Mouse (Mus musculus): Measurements from ENCODE around the gene Gm10974. TPM values are rescaled to one million over a fixed set of nuclear protein-coding genes. Genes with fewer than 3 reads are reported as not detected.

The Gm10974 gene
- total RNA-seq (2021) (not detected), polyA plus RNA-seq (2012; rRNA removed) (not detected in 2 replicates)
- long read RNA-seq, result 0 reads

DNA sequence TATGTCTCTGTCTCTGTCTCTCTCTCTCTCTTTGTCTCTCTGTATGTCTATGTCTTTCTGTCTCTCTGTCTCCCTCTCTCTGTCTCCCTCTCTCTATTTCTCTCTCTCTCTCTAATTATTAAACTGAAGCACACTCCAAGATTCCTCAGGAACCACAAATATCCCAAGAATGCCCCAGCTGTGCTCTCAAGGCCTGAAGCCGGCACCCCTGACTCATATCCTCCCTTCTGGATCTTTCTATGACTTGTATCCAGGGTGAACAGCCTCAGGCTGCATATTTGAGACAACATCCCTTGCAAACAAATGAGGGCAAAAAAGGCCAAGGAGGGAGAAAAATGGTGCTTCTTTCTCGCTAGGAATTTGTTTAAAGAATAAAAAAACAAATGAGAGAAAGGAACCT is at the start of gene Gm10974:
Gene Gm10974 (plus strand): TSS at position 2 of the 400 bp plus-strand sequence.
- Histone ChIP-seq H3K36me3 (ENCODE audit: control insufficient read depth, insufficient read depth, low read length) (peaks cover 2% of the 10 kb centered on the region; the same call in 1 of the 2 replicates), H3K4me3 (no peak within 1 kb of the TSS), H3K27me3 (ENCODE audit: control insufficient read depth, insufficient read depth, low read length) (no peaks in the 10 kb centered on the region), H3K79me2 (replicated peaks; ENCODE audit: control insufficient read depth, insufficient read depth, low read length) (no peaks in the 10 kb centered on the region), H3K4me1 (ENCODE audit: control insufficient read depth, insufficient read depth, low read length) (peaks cover 9% of the 10 kb centered on the region), H3K27ac (peak within 1 kb of the TSS; percentile 47), H3K9ac (ENCODE audit: low read depth, low read length) (no peak within 1 kb of the TSS)
- 40% methylated on average over 2 of the region's 2 CpGs for WGBS
- intact Hi-C loops (cut with DNase I), result no loop called here
- DNase-seq, result peak in 1 of 2 experiments; percentile 39
- TF ChIP-seq EP300 (IDR thresholded peaks at IDR 0.05; ENCODE audit: insufficient read depth, low read depth, low read length) (no peak), CTCF (IDR thresholded peaks at IDR 0.05) (no peak), POLR2A (IDR thresholded peaks at IDR 0.05; ENCODE audit: insufficient read depth, low read depth, low read length) (no peak)

- no peak for TF ChIP-seq EP300 (IDR thresholded peaks at IDR 0.05; ENCODE audit: insufficient read depth, low read depth, low read length)
- TF ChIP-seq CTCF (IDR thresholded peaks at IDR 0.05), result no peak
- TF ChIP-seq POLR2A (IDR thresholded peaks at IDR 0.05; ENCODE audit: insufficient read depth, low read depth, low read length), result no peak
- intact Hi-C loops (cut with DNase I), result no loop called here
- Histone ChIP-seq H3K27ac (no peak overlapping the region), H3K36me3 (ENCODE audit: control insufficient read depth, insufficient read depth, low read length) (peaks cover 6% of the 10 kb centered on the region), H3K27me3 (ENCODE audit: control insufficient read depth, insufficient read depth, low read length) (no peaks in the 10 kb centered on the region), H3K4me1 (ENCODE audit: control insufficient read depth, insufficient read depth, low read length) (peaks cover 8% of the 10 kb centered on the region), H3K79me2 (replicated peaks; ENCODE audit: control insufficient read depth, insufficient read depth, low read length) (no peaks in the 10 kb centered on the region), H3K9ac (ENCODE audit: low read depth, low read length) (no peak overlapping the region), H3K4me3 (no peak overlapping the region)
- DNase-seq, result no peak
- 88% methylated on average over 6 of the region's 6 CpGs for WGBS
Measured at GRCm38 (mm10) chr7:66318147-66318546, 47.6 kb upstream of the Gm10974 start.

DNA sequence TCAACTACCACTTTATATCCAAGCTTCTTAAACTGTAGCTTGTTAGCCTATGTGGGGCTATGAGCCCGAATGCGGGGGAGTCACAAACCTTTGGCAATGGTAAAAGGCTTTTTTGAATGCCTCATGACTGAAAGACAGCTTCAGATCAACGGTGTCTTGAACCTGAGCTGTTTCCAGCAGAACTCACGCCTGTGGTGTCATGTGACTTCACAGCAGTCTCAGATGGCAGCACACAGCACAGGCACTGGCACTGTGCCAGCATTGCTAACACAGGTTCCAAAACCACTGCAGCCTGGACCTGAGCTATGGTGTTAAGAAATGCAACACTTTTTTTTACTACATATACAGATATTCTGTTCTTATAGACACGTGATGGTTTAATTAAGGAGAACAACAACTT is 44.7 kb upstream of the Gm10974 start:
- no peaks in the 10 kb centered on the region for H3K79me2 ChIP-seq (replicated peaks; ENCODE audit: control insufficient read depth, insufficient read depth, low read length)
- no peak overlapping the region for H3K27ac ChIP-seq
- no peak for DNase-seq
- peaks cover 17% of the 10 kb centered on the region for H3K4me1 ChIP-seq (ENCODE audit: control insufficient read depth, insufficient read depth, low read length)
- H3K4me3 ChIP-seq, result no peak overlapping the region
- 59% methylated on average over 5 of the region's 5 CpGs for WGBS
- H3K9ac ChIP-seq (ENCODE audit: low read depth, low read length), result no peak overlapping the region
- intact Hi-C loops (cut with DNase I), result no loop called here
- TF ChIP-seq POLR2A (IDR thresholded peaks at IDR 0.05; ENCODE audit: insufficient read depth, low read depth, low read length), result no peak
- peaks cover 9% of the 10 kb centered on the region for H3K36me3 ChIP-seq (ENCODE audit: control insufficient read depth, insufficient read depth, low read length)
- no peaks in the 10 kb centered on the region for H3K27me3 ChIP-seq (ENCODE audit: control insufficient read depth, insufficient read depth, low read length)

DNA sequence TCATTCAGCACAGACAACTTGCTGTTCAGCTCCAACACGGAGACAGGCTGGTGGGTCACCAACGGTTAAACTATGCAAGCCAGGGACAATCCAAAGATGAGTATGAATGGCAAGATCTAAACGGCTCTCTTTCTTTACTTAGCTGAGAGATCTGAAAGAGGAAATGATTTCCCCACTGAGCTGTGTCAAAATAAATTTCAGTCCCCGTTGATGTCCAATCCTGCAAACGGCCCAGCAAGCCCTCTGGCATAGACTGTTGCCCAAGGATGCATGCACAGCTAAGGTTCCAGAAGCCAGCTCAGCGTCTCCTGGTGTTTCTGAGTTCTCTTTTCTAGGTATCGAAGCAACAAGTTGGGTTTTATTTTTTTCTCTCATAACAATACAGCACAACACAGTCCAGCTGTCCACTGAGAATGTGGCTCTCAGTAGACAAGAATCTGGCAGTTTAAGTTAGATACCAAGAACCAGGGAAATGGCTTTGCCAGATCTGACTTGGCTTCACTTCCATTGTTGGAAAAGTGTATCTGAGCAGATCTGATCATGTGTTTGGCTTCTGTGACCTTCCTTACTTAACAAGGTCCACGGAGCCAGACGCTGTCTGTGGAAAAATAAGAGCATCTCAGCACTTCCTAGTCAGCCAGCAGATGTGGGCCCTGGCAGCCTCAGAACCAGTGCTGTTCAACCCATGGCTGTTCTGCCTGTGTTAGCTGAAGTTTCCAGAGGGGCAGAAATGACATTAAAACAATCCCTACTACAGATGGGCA is 42.3 kb upstream of the Gm10974 start:
- no peak overlapping the region for H3K4me3 ChIP-seq
- no peaks in the 10 kb centered on the region for H3K79me2 ChIP-seq (replicated peaks; ENCODE audit: control insufficient read depth, insufficient read depth, low read length)
- no peak overlapping the region for H3K9ac ChIP-seq (ENCODE audit: low read depth, low read length)
- peaks cover 17% of the 10 kb centered on the region for H3K4me1 ChIP-seq (ENCODE audit: control insufficient read depth, insufficient read depth, low read length)
- peak overlapping the region; percentile 45 for H3K27ac ChIP-seq
- peak in 1 of 2 experiments; percentile 63 for DNase-seq
- H3K27me3 ChIP-seq (ENCODE audit: control insufficient read depth, insufficient read depth, low read length), result no peaks in the 10 kb centered on the region
- intact Hi-C loops (cut with DNase I), result no loop called here
- WGBS, result 48% methylated on average over 9 of the region's 9 CpGs
- TF ChIP-seq POLR2A (IDR thresholded peaks at IDR 0.05; ENCODE audit: insufficient read depth, low read depth, low read length), result no peak
- TF ChIP-seq EP300 (IDR thresholded peaks at IDR 0.05; ENCODE audit: insufficient read depth, low read depth, low read length), result 0 out of 2 replicates have a peak, but pooled peaks have one; percentile 44
- peaks cover 9% of the 10 kb centered on the region for H3K36me3 ChIP-seq (ENCODE audit: control insufficient read depth, insufficient read depth, low read length)

- Histone ChIP-seq H3K4me3 (no peak overlapping the region), H3K9ac (ENCODE audit: low read depth, low read length) (no peak overlapping the region), H3K36me3 (ENCODE audit: control insufficient read depth, insufficient read depth, low read length) (peaks cover 9% of the 10 kb centered on the region), H3K4me1 (ENCODE audit: control insufficient read depth, insufficient read depth, low read length) (peaks cover 17% of the 10 kb centered on the region), H3K27ac (no peak overlapping the region), H3K79me2 (replicated peaks; ENCODE audit: control insufficient read depth, insufficient read depth, low read length) (no peaks in the 10 kb centered on the region), H3K27me3 (ENCODE audit: control insufficient read depth, insufficient read depth, low read length) (no peaks in the 10 kb centered on the region)
- DNase-seq, result peak in 1 of 2 experiments; percentile 24
- no peak for TF ChIP-seq POLR2A (IDR thresholded peaks at IDR 0.05; ENCODE audit: insufficient read depth, low read depth, low read length)
- TF ChIP-seq EP300 (IDR thresholded peaks at IDR 0.05; ENCODE audit: insufficient read depth, low read depth, low read length), result no peak
- no peak for TF ChIP-seq CTCF (IDR thresholded peaks at IDR 0.05)
- intact Hi-C loops (cut with DNase I), result no loop called here
- 63% methylated on average over 3 of the region's 3 CpGs for WGBS
Measured at GRCm38 (mm10) chr7:66325419-66326053, 40.2 kb upstream of the Gm10974 start.

DNA sequence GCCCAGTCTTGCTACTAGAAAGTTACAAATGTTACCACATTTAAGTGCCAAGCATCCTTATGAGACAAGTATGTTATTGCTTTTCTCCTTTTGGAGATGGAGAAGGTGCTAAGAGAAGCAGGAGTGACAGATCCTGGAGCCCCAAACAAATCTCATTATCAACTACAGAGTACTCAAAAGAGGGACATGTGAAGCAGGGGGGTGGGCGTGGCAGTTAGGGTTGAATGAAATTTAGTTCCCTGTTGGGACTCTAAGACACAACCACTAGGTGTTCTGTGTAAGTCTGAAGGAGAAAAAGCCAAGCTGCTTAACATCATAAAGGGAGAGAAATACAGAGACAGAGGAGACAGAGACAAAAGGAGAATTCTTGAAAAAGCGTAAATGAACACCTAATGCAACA is 38.2 kb upstream of the Gm10974 start:
- Histone ChIP-seq H3K79me2 (replicated peaks; ENCODE audit: control insufficient read depth, insufficient read depth, low read length) (no peaks in the 10 kb centered on the region), H3K27me3 (ENCODE audit: control insufficient read depth, insufficient read depth, low read length) (no peaks in the 10 kb centered on the region), H3K4me3 (no peak overlapping the region), H3K36me3 (ENCODE audit: control insufficient read depth, insufficient read depth, low read length) (peaks cover 4% of the 10 kb centered on the region; the same call in 1 of the 2 replicates), H3K4me1 (ENCODE audit: control insufficient read depth, insufficient read depth, low read length) (peaks cover 19% of the 10 kb centered on the region), H3K27ac (no peak overlapping the region), H3K9ac (ENCODE audit: low read depth, low read length) (no peak overlapping the region)
- TF ChIP-seq CTCF (IDR thresholded peaks at IDR 0.05) (no peak), EP300 (IDR thresholded peaks at IDR 0.05; ENCODE audit: insufficient read depth, low read depth, low read length) (no peak), POLR2A (IDR thresholded peaks at IDR 0.05; ENCODE audit: insufficient read depth, low read depth, low read length) (no peak)
- no peak for DNase-seq
- intact Hi-C loops (cut with DNase I), result no loop called here
- 96% methylated on average over 2 of the region's 2 CpGs for WGBS
